Mouse (Mus musculus) neural tube, embryonic 13.5 days (tissue): ENCODE data around the gene Tef. TPM values are rescaled to one million over a fixed set of nuclear protein-coding genes. Genes with fewer than 3 reads are reported as not detected.

Experiments
- ATAC-seq: fragments of 200-750 bp; cut with Nextera tagmentation; 2 replicates; pipeline ENCODE4 v1.8.0; 2017; ENCODE audit warnings: low read depth, mild to moderate bottlenecking, moderate TSS enrichment, moderate library complexity
- H3K27ac ChIP-seq: fragments of 300-500 bp; sonication (generic); replicated peaks from 2 replicates; pipeline ENCODE4 v1.5.1; 2015; ENCODE audit warnings: moderate library complexity, mild to moderate bottlenecking, inconsistent platforms
- H3K27me3 ChIP-seq: fragments of 300-500 bp; sonication (generic); 2 replicates; pipeline ENCODE4 v1.6.1; 2015; ENCODE audit warnings: mild to moderate bottlenecking, inconsistent platforms
- H3K36me3 ChIP-seq: fragments of 300-500 bp; sonication (generic); 2 replicates; pipeline ENCODE4 v1.6.1; 2015; ENCODE audit warnings: mild to moderate bottlenecking, inconsistent platforms
- H3K4me1 ChIP-seq: fragments of 300-500 bp; sonication (generic); replicated peaks from 2 replicates; pipeline ENCODE4 v1.6.1; 2015; ENCODE audit warnings: inconsistent platforms
- H3K4me2 ChIP-seq: fragments of 300-500 bp; sonication (generic); 2 replicates; pipeline ENCODE4 v1.6.1; 2015; ENCODE audit warnings: inconsistent platforms, mild to moderate bottlenecking, moderate library complexity
- H3K4me3 ChIP-seq: fragments of 300-500 bp; sonication (generic); 2 replicates; pipeline ENCODE4 v1.5.1; 2015; ENCODE audit warnings: mild to moderate bottlenecking, inconsistent platforms
- H3K9ac ChIP-seq: fragments of 300-500 bp; sonication (generic); 2 replicates; pipeline ENCODE4 v1.6.1; 2015; ENCODE audit warnings: moderate library complexity, mild to moderate bottlenecking, inconsistent platforms
- H3K9me3 ChIP-seq: fragments of 300-500 bp; sonication (generic); 2 replicates; pipeline ENCODE4 v1.6.1; 2016; ENCODE audit warnings: inconsistent platforms
- WGBS: fragments of 180-500 bp; shearing (Covaris S2); methylation state at CpG from one replicate; pipeline ENCODE4 v1.1.7; 2015; 5-methylcytosine and 5-hydroxymethylcytosine counted together
- polyA plus RNA-seq: library from polyadenylated mRNA; unstranded; fragments of >200 nt; fragmentation: Nextera tagmentation; extraction: Ambion mirVana; gene quantifications from 2 replicates; pipeline ENCODE4 v1.2.1, GENCODE M21; 2015

Tef gene
- polyA plus RNA-seq, 1 experiment from 2014 or later = 20.6 TPM

- H3K4me3 ChIP-seq = no peak overlapping the region
- peak overlapping the region; percentile 57; the same call in 1 of the 2 replicates for H3K4me2 ChIP-seq
- peaks cover 38% of the 10 kb centered on the region for H3K4me1 ChIP-seq
- H3K9ac ChIP-seq = no peak overlapping the region
- WGBS = 70% methylated on average over 4 of the region's 4 CpGs
- no peak overlapping the region for H3K27ac ChIP-seq
- no peak for ATAC-seq
- no peaks in the 10 kb centered on the region for H3K36me3 ChIP-seq
- 0 out of 2 replicates have a peak, but pooled peaks cover 6% of the 10 kb centered on the region for H3K27me3 ChIP-seq
- H3K9me3 ChIP-seq = no peaks in the 10 kb centered on the region
These were observed 1.3 kb downstream of the Tef start for GRCm38 (mm10) chr15:81803425-81803951.

GRCm38 (mm10) chr15:81804172-81804571 is 2.0 kb downstream of the Tef start:
- WGBS = 54% methylated on average over 1 of the region's 1 CpGs
- no peak for ATAC-seq
- H3K36me3 ChIP-seq = no peaks in the 10 kb centered on the region
- H3K27ac ChIP-seq = no peak overlapping the region
- no peak overlapping the region for H3K4me2 ChIP-seq
- no peaks in the 10 kb centered on the region for H3K9me3 ChIP-seq
- H3K27me3 ChIP-seq = 0 out of 2 replicates have a peak, but pooled peaks cover 6% of the 10 kb centered on the region
- H3K9ac ChIP-seq = no peak overlapping the region
- H3K4me1 ChIP-seq = peaks cover 42% of the 10 kb centered on the region
- H3K4me3 ChIP-seq = no peak overlapping the region

GRCm38 (mm10) chr15:81804883-81805282 is 2.7 kb downstream of the Tef start:
- WGBS = 85% methylated on average over 3 of the region's 3 CpGs

GRCm38 (mm10) chr15:81805624-81806023 is 3.4 kb downstream of the Tef start:
- H3K36me3 ChIP-seq = no peaks in the 10 kb centered on the region
- WGBS = 44% methylated on average over 6 of the region's 6 CpGs
- no peak overlapping the region for H3K4me2 ChIP-seq
- no peak overlapping the region for H3K4me3 ChIP-seq
- no peak overlapping the region for H3K27ac ChIP-seq
- H3K27me3 ChIP-seq = 0 out of 2 replicates have a peak, but pooled peaks cover 6% of the 10 kb centered on the region
- H3K9ac ChIP-seq = no peak overlapping the region
- H3K9me3 ChIP-seq = no peaks in the 10 kb centered on the region
- no peak for ATAC-seq
- H3K4me1 ChIP-seq = peaks cover 56% of the 10 kb centered on the region

More at GRCm38 (mm10) chr15:81804883-81805282, 2.7 kb downstream of the Tef start:
- Histone ChIP-seq H3K27ac (no peak overlapping the region), H3K4me2 (no peak overlapping the region), H3K27me3 (0 out of 2 replicates have a peak, but pooled peaks cover 6% of the 10 kb centered on the region), H3K9ac (no peak overlapping the region), H3K4me3 (no peak overlapping the region), H3K4me1 (peaks cover 49% of the 10 kb centered on the region), H3K9me3 (no peaks in the 10 kb centered on the region), H3K36me3 (no peaks in the 10 kb centered on the region)
- no peak for ATAC-seq

- Histone ChIP-seq H3K9me3 (no peaks in the 10 kb centered on the region), H3K27ac (no peak overlapping the region), H3K4me3 (no peak overlapping the region), H3K4me1 (peaks cover 55% of the 10 kb centered on the region), H3K27me3 (0 out of 2 replicates have a peak, but pooled peaks cover 6% of the 10 kb centered on the region), H3K36me3 (no peaks in the 10 kb centered on the region), H3K9ac (no peak overlapping the region), H3K4me2 (no peak overlapping the region)
- WGBS = 81% methylated on average over 4 of the region's 4 CpGs
- ATAC-seq = no peak
These were observed 4.6 kb downstream of the Tef start for GRCm38 (mm10) chr15:81806621-81807404.

GRCm38 (mm10) chr15:81808799-81809198 is 6.6 kb downstream of the Tef start:
- Histone ChIP-seq H3K27ac (no peak overlapping the region), H3K4me3 (no peak overlapping the region), H3K4me2 (no peak overlapping the region), H3K9me3 (no peaks in the 10 kb centered on the region), H3K27me3 (0 out of 2 replicates have a peak, but pooled peaks cover 2% of the 10 kb centered on the region), H3K36me3 (no peaks in the 10 kb centered on the region), H3K4me1 (peaks cover 55% of the 10 kb centered on the region), H3K9ac (no peak overlapping the region)
- 79% methylated on average over 2 of the region's 2 CpGs for WGBS
- ATAC-seq = no peak

GRCm38 (mm10) chr15:81809550-81809949 is 7.3 kb downstream of the Tef start:
- no peak for ATAC-seq
- Histone ChIP-seq H3K4me1 (peaks cover 58% of the 10 kb centered on the region), H3K9me3 (no peaks in the 10 kb centered on the region), H3K36me3 (no peaks in the 10 kb centered on the region), H3K27me3 (no peaks in the 10 kb centered on the region), H3K27ac (peak overlapping the region; percentile 86), H3K4me3 (peak overlapping the region; percentile 56; the same call in 1 of the 2 replicates), H3K9ac (peak overlapping the region; percentile 67; the same call in 1 of the 2 replicates), H3K4me2 (peak overlapping the region; percentile 79)
- 70% methylated on average over 1 of the region's 1 CpGs for WGBS

- Histone ChIP-seq H3K4me3 (peak overlapping the region; percentile 56), H3K4me2 (peak overlapping the region; percentile 79), H3K9me3 (no peaks in the 10 kb centered on the region), H3K9ac (peak overlapping the region; percentile 67), H3K4me1 (peaks cover 57% of the 10 kb centered on the region), H3K27me3 (no peaks in the 10 kb centered on the region), H3K27ac (peak overlapping the region; percentile 86), H3K36me3 (peaks cover 4% of the 10 kb centered on the region)
- peak; percentile 13; the same call in 1 of the 2 replicates for ATAC-seq
- under 1% methylated on average over 10 of the region's 10 CpGs for WGBS
These were observed 7.9 kb downstream of the Tef start for GRCm38 (mm10) chr15:81810150-81810549.

- no peaks in the 10 kb centered on the region for H3K9me3 ChIP-seq
- H3K4me3 ChIP-seq = peak overlapping the region; percentile 56
- H3K27ac ChIP-seq = peak overlapping the region; percentile 86
- H3K4me2 ChIP-seq = peak overlapping the region; percentile 79
- H3K9ac ChIP-seq = peak overlapping the region; percentile 82
- under 1% methylated on average over 87 of the region's 89 CpGs for WGBS
- H3K4me1 ChIP-seq = peaks cover 49% of the 10 kb centered on the region
- peak; percentile 99 for ATAC-seq
- no peaks in the 10 kb centered on the region for H3K27me3 ChIP-seq
- H3K36me3 ChIP-seq = peaks cover 12% of the 10 kb centered on the region
These were observed 8.7 kb downstream of the Tef start for GRCm38 (mm10) chr15:81810671-81811598.

- H3K36me3 ChIP-seq = peaks cover 19% of the 10 kb centered on the region
- H3K27me3 ChIP-seq = no peaks in the 10 kb centered on the region
- peak overlapping the region; percentile 82 for H3K9ac ChIP-seq
- peak overlapping the region; percentile 56 for H3K4me3 ChIP-seq
- peak overlapping the region; percentile 79 for H3K4me2 ChIP-seq
- H3K4me1 ChIP-seq = peaks cover 45% of the 10 kb centered on the region
- no peaks in the 10 kb centered on the region for H3K9me3 ChIP-seq
- WGBS = 0% methylated on average over 15 of the region's 26 CpGs
- ATAC-seq = peak; percentile 8; the same call in 1 of the 2 replicates
- peak overlapping the region; percentile 86 for H3K27ac ChIP-seq
These were observed 9.4 kb downstream of the Tef start for GRCm38 (mm10) chr15:81811599-81811996.

GRCm38 (mm10) chr15:81812287-81812686 is 10.1 kb downstream of the Tef start:
- Histone ChIP-seq H3K4me2 (peak overlapping the region; percentile 79), H3K27me3 (no peaks in the 10 kb centered on the region), H3K36me3 (peaks cover 26% of the 10 kb centered on the region), H3K4me3 (peak overlapping the region; percentile 56), H3K4me1 (peaks cover 45% of the 10 kb centered on the region), H3K9me3 (no peaks in the 10 kb centered on the region), H3K9ac (peak overlapping the region; percentile 82), H3K27ac (no peak overlapping the region)
- no peak for ATAC-seq
- WGBS = 30% methylated on average over 3 of the region's 3 CpGs
